Mouse (Mus musculus) myocyte (in vitro differentiated cells): ENCODE measurements around the gene Baz2b.
"Not testable (repeated sequence)": the region's sequence is repeated elsewhere in the genome, so short reads cannot be mapped to it uniquely, and the experiment has no call there.

Experiments used
- MAX ChIP-seq: IDR thresholded peaks from one replicate; pipeline ENCODE4 v1.6.1; 2011; ENCODE audit warnings: low read depth, mild to moderate bottlenecking, control low read depth
- MYOD1 ChIP-seq, 3 experiments: IDR thresholded peaks; one replicate each; pipeline ENCODE4 v1.6.1; 2011; ENCODE audit warnings: control low read depth in 2 of 3, low read depth in 2 of 3, mild to moderate bottlenecking in 2 of 3, moderate library complexity in 1 of 3; ENCODE audit not compliant: insufficient read length in 2 of 3, control insufficient read depth in 1 of 3
- MYOG ChIP-seq, 3 experiments: IDR thresholded peaks; one replicate each; pipeline ENCODE4 v1.6.1; 2011; ENCODE audit warnings: control low read depth in 2 of 3, low read depth in 2 of 3, mild to moderate bottlenecking in 2 of 3; ENCODE audit not compliant: insufficient read length in 2 of 3, control insufficient read depth in 1 of 3, insufficient read depth in 1 of 3
- POLR2A ChIP-seq: IDR thresholded peaks from one replicate; pipeline ENCODE4 v1.6.1; 2011; ENCODE audit warnings: low read depth, mild to moderate bottlenecking, control low read depth, moderate library complexity; ENCODE audit not compliant: insufficient read length
- POLR2AphosphoS2 ChIP-seq: IDR thresholded peaks from one replicate; pipeline ENCODE4 v1.6.1; 2011; ENCODE audit warnings: low read depth, control low read depth; ENCODE audit not compliant: insufficient read length
- SRF ChIP-seq: IDR thresholded peaks from one replicate; pipeline ENCODE4 v1.6.1; 2011; ENCODE audit warnings: low read depth; ENCODE audit not compliant: control insufficient read depth, insufficient read length
- TCF12 ChIP-seq: IDR thresholded peaks from one replicate; pipeline ENCODE4 v1.6.1; 2011; ENCODE audit warnings: mild to moderate bottlenecking, control low read depth; ENCODE audit not compliant: poor library complexity, insufficient read depth, severe bottlenecking
- USF1 ChIP-seq: IDR thresholded peaks from one replicate; pipeline ENCODE4 v1.6.1; 2011; ENCODE audit warnings: low read depth, mild to moderate bottlenecking, control low read depth, moderate library complexity

GRCm38 (mm10) chr2:60073798-60074197 lies 135.8 kb downstream of the Baz2b start:
- not testable (repeated sequence) for TF ChIP-seq POLR2A; MAX; TCF12; POLR2AphosphoS2; MYOG (IDR thresholded peaks at IDR 0.05; ENCODE audit: control insufficient read depth in 1 of 3, insufficient read depth in 1 of 3, insufficient read length in 2 of 3, low read depth in 2 of 3); MYOD1 (IDR thresholded peaks at IDR 0.05; ENCODE audit: control insufficient read depth in 1 of 3, insufficient read length in 2 of 3, low read depth in 2 of 3); SRF; USF1
